Mouse (Mus musculus) limb, embryonic 12.5 days (tissue): ENCODE measurements around the gene Slc39a11. TPM values are rescaled to one million over a fixed set of nuclear protein-coding genes. Genes with fewer than 3 reads are reported as not detected.

ENCODE experiments used
- ATAC-seq: fragments of 200-750 bp; cut with Nextera tagmentation; 2 replicates; pipeline ENCODE4 v1.8.0; 2017; ENCODE audit warnings: low read depth, moderate TSS enrichment; ENCODE audit not compliant: insufficient number of reproducible peaks, insufficient read depth, low FRiP score, low TSS enrichment
- H3K27ac ChIP-seq: fragments of 300-500 bp; sonication (generic); 2 replicates; pipeline ENCODE4 v1.5.1; 2016; ENCODE audit warnings: mild to moderate bottlenecking, moderate library complexity
- H3K27me3 ChIP-seq: fragments of 300-500 bp; sonication (generic); 2 replicates; pipeline ENCODE4 v1.6.1; 2016; ENCODE audit warnings: mild to moderate bottlenecking, moderate library complexity
- H3K36me3 ChIP-seq: fragments of 300-500 bp; sonication (generic); 2 replicates; pipeline ENCODE4 v1.6.1; 2016; ENCODE audit warnings: mild to moderate bottlenecking, moderate library complexity
- H3K4me1 ChIP-seq: fragments of 300-500 bp; sonication (generic); replicated peaks from 2 replicates; pipeline ENCODE4 v1.6.1; 2016
- H3K4me2 ChIP-seq: fragments of 300-500 bp; sonication (generic); 2 replicates; pipeline ENCODE4 v1.6.1; 2016; ENCODE audit warnings: mild to moderate bottlenecking, moderate library complexity
- H3K4me3 ChIP-seq: fragments of 300-500 bp; sonication (generic); replicated peaks from 2 replicates; pipeline ENCODE4 v1.5.1; 2016; ENCODE audit warnings: mild to moderate bottlenecking
- H3K9ac ChIP-seq: fragments of 300-500 bp; sonication (generic); replicated peaks from 2 replicates; pipeline ENCODE4 v1.6.1; 2016; ENCODE audit warnings: mild to moderate bottlenecking, moderate library complexity
- H3K9me3 ChIP-seq: fragments of 300-500 bp; sonication (generic); 2 replicates; pipeline ENCODE4 v1.6.1; 2016; ENCODE audit warnings: mild to moderate bottlenecking, moderate library complexity
- WGBS: fragments of 180-500 bp; shearing (Covaris S2); methylation state at CpG from one replicate; pipeline ENCODE4 v1.1.7; 2016; 5-methylcytosine and 5-hydroxymethylcytosine counted together
- polyA plus RNA-seq: library from polyadenylated mRNA; unstranded; fragments of >200 nt; fragmentation: Nextera tagmentation; extraction: Ambion mirVana; gene quantifications from 2 replicates; pipeline ENCODE4 v1.2.1, GENCODE M21; 2016

The Slc39a11 gene
- polyA plus RNA-seq, 1 experiment from 2014 or later: 17.9 TPM

DNA sequence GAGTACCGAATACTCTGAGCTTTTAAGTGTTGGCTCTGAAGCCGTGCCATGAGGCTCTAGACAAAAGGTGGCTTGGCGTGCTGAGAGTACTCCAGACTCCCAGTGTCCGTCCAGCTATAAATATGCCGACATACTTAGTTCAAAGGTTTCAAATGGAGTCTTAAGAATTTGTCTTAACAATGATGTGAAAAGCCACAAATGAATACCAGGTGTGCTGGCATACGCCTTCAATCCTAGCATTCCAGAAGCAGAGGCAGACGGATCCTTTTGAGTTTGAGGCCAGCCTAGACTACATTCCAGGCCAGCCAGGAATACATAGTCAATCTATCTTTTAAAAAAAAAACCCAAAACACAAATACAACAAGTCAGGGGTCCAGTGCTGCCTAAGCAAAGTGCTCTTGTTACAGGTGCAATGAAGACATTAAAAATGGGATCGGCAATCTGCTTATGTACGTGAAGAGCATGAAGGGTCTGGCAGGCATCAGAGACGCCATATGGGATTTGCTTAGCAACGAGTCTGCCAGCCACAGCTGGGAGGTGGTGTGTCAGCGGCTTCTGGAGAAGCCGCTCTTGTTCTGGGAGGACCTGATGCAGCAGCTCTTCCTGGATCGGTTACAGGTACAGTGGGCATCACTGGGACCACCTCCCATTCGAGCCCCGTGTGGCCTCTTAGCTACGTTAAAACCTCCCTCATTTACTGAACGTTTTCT is 4.8 kb upstream of the Slc39a11 start:
- no peak for ATAC-seq
- H3K4me1 ChIP-seq: peaks cover 41% of the 10 kb centered on the region
- 37% methylated on average over 18 of the region's 18 CpGs for WGBS

DNA sequence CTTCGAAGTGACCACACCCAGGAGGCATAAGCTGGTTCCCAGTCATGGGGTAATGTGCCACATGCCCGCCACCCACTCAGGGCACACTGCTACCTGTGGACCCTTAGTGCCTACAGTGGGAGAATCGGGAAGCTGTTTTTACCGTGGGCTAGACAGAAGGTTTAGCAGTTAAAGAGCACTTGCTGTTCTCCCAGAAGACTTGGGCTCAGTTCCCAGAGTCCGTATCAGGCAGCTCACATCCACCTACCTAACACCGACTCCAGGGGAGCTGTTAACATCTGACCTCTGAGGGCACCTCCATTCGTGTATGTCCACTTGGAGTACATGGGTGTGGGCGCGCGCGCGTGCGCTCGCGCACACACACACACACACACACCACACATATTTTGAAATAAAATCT is 4.2 kb upstream of the Slc39a11 start:
- H3K4me2 ChIP-seq: no peak overlapping the region
- H3K36me3 ChIP-seq: peaks cover 77% of the 10 kb centered on the region
- H3K9me3 ChIP-seq: no peaks in the 10 kb centered on the region
- H3K27ac ChIP-seq: peak overlapping the region; percentile 72
- no peak for ATAC-seq
- peaks cover 41% of the 10 kb centered on the region for H3K4me1 ChIP-seq
- WGBS: 75% methylated on average over 15 of the region's 15 CpGs
- H3K27me3 ChIP-seq: no peaks in the 10 kb centered on the region
- H3K4me3 ChIP-seq: no peak overlapping the region
- H3K9ac ChIP-seq: no peak overlapping the region

More for the DNA sequence above, 4.8 kb upstream of the Slc39a11 start:
- Histone ChIP-seq H3K9ac (no peak overlapping the region), H3K27me3 (no peaks in the 10 kb centered on the region), H3K36me3 (peaks cover 83% of the 10 kb centered on the region), H3K9me3 (no peaks in the 10 kb centered on the region), H3K4me3 (no peak overlapping the region), H3K27ac (peak overlapping the region; percentile 72), H3K4me2 (no peak overlapping the region; the same call in 1 of the 2 replicates)

DNA sequence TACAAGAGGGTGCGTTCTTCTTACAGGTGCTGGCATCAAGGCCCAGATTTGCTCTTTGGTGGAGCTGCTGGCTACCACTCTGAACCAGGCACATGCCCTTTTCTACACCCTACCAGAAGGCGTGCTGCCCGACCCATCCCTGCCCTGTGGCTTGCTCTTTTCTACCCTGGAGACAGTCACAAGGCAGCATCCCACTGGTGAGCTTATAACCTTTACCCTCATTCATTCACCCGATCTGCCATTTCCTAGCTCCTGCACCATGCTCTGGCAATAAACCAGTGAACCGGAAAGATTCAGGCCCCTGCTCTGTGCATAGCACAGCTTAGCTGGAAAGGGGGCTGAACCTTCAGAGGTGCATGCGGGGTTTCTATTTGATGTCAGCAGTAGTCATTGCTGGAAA is 2.6 kb upstream of the Slc39a11 start:
- Histone ChIP-seq H3K27me3 (no peaks in the 10 kb centered on the region), H3K36me3 (peaks cover 61% of the 10 kb centered on the region), H3K4me2 (no peak overlapping the region), H3K9me3 (no peaks in the 10 kb centered on the region), H3K27ac (no peak overlapping the region), H3K9ac (no peak overlapping the region), H3K4me1 (peaks cover 51% of the 10 kb centered on the region), H3K4me3 (no peak overlapping the region)
- 88% methylated on average over 6 of the region's 6 CpGs for WGBS
- no peak for ATAC-seq

- 43% methylated on average over 8 of the region's 8 CpGs for WGBS
- Histone ChIP-seq H3K27ac (peak overlapping the region; percentile 18; the same call in 1 of the 2 replicates), H3K36me3 (peaks cover 55% of the 10 kb centered on the region), H3K9ac (no peak overlapping the region), H3K27me3 (no peaks in the 10 kb centered on the region), H3K4me3 (no peak overlapping the region), H3K4me1 (peaks cover 55% of the 10 kb centered on the region), H3K4me2 (no peak overlapping the region), H3K9me3 (no peaks in the 10 kb centered on the region)
- 0 out of 2 replicates have a peak, but pooled peaks have one; percentile 6 for ATAC-seq
Measured at GRCm38 (mm10) chr11:113651907-113652273, 2.0 kb upstream of the Slc39a11 start.

- 52% methylated on average over 22 of the region's 22 CpGs for WGBS
- peak overlapping the region; percentile 70 for H3K4me2 ChIP-seq
- peaks cover 55% of the 10 kb centered on the region for H3K4me1 ChIP-seq
- H3K27ac ChIP-seq: peak overlapping the region; percentile 47; the same call in 1 of the 2 replicates
- H3K4me3 ChIP-seq: no peak overlapping the region
- peaks cover 49% of the 10 kb centered on the region for H3K36me3 ChIP-seq
- no peaks in the 10 kb centered on the region for H3K27me3 ChIP-seq
- 0 out of 2 replicates have a peak overlapping the region, but pooled peaks have one; percentile 18 for H3K9ac ChIP-seq
- H3K9me3 ChIP-seq: no peaks in the 10 kb centered on the region
- no peak for ATAC-seq
Measured at GRCm38 (mm10) chr11:113651206-113651906, 1.5 kb upstream of the Slc39a11 start.

- Histone ChIP-seq H3K27me3 (no peaks in the 10 kb centered on the region), H3K27ac (peak within 1 kb of the TSS; percentile 89), H3K4me3 (peak within 1 kb of the TSS; percentile 96), H3K9me3 (no peaks in the 10 kb centered on the region; the same call in 1 of the 2 replicates), H3K9ac (peak within 1 kb of the TSS; percentile 90), H3K4me2 (peak within 1 kb of the TSS; percentile 70), H3K4me1 (peaks cover 40% of the 10 kb centered on the region), H3K36me3 (peaks cover 26% of the 10 kb centered on the region)
- ATAC-seq: no peak
- 40% methylated on average over 26 of the region's 26 CpGs for WGBS
Measured at GRCm38 (mm10) chr11:113648690-113649352, 1.1 kb downstream of the Slc39a11 start, which contains the start of gene Cog1. Gene Cog1 (plus strand): TSS chr11:113649169.

- peak overlapping the region; percentile 28; the same call in 1 of the 2 replicates for H3K4me2 ChIP-seq
- no peaks in the 10 kb centered on the region; the same call in 1 of the 2 replicates for H3K27me3 ChIP-seq
- peaks cover 19% of the 10 kb centered on the region for H3K36me3 ChIP-seq
- WGBS: 4% methylated on average over 15 of the region's 15 CpGs
- H3K9me3 ChIP-seq: no peaks in the 10 kb centered on the region; the same call in 1 of the 2 replicates
- H3K9ac ChIP-seq: 0 out of 2 replicates have a peak overlapping the region, but pooled peaks have one; percentile 18
- no peak overlapping the region for H3K27ac ChIP-seq
- peaks cover 35% of the 10 kb centered on the region for H3K4me1 ChIP-seq
- 0 out of 2 replicates have a peak overlapping the region, but pooled peaks have one; percentile 4 for H3K4me3 ChIP-seq
- ATAC-seq: no peak
Measured at GRCm38 (mm10) chr11:113648152-113648551, 1.7 kb downstream of the Slc39a11 start.

GRCm38 (mm10) chr11:113645181-113645580 is 4.7 kb downstream of the Slc39a11 start:
- WGBS: 86% methylated on average over 3 of the region's 3 CpGs
- Histone ChIP-seq H3K36me3 (no peaks in the 10 kb centered on the region), H3K27ac (no peak overlapping the region), H3K4me1 (peaks cover 16% of the 10 kb centered on the region), H3K9me3 (no peaks in the 10 kb centered on the region; the same call in 1 of the 2 replicates), H3K4me3 (no peak overlapping the region), H3K9ac (no peak overlapping the region), H3K27me3 (no peaks in the 10 kb centered on the region; the same call in 1 of the 2 replicates), H3K4me2 (no peak overlapping the region)
- ATAC-seq: no peak

DNA sequence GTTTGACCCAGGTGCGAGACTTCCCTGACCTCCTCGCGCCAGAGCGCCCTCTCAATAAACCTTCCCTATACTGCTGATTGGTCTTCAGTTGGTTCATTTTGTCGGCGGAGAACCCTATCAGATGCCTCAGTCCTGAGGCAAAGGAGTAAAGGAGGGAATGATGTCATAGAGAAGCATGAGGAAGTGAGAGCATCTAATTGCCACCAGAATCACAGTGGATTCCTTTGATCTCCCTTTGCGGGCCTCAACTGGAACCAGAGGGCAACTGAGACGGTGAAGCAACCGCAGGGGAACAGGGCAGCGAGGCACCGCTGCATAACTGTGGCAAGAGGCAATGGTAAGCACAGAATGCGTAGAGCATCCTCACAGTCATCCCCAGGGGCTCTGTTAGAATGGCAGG is 11.2 kb downstream of the Slc39a11 start:
- Histone ChIP-seq H3K27me3 (no peaks in the 10 kb centered on the region; the same call in 1 of the 2 replicates), H3K4me1 (no peaks in the 10 kb centered on the region), H3K9me3 (peaks cover 9% of the 10 kb centered on the region; the same call in 1 of the 2 replicates), H3K4me2 (no peak overlapping the region), H3K27ac (no peak overlapping the region), H3K36me3 (no peaks in the 10 kb centered on the region), H3K4me3 (no peak overlapping the region), H3K9ac (no peak overlapping the region)
- 82% methylated on average over 12 of the region's 12 CpGs for WGBS
- ATAC-seq: no peak

GRCm38 (mm10) chr11:113634699-113635121 is 15.2 kb downstream of the Slc39a11 start:
- H3K36me3 ChIP-seq: no peaks in the 10 kb centered on the region
- H3K4me1 ChIP-seq: no peaks in the 10 kb centered on the region
- H3K27me3 ChIP-seq: no peaks in the 10 kb centered on the region
- no peak overlapping the region for H3K4me2 ChIP-seq
- no peak overlapping the region for H3K27ac ChIP-seq
- no peak for ATAC-seq
- 69% methylated on average over 10 of the region's 10 CpGs for WGBS
- H3K9ac ChIP-seq: no peak overlapping the region
- peaks cover 9% of the 10 kb centered on the region; the same call in 1 of the 2 replicates for H3K9me3 ChIP-seq
- H3K4me3 ChIP-seq: no peak overlapping the region

DNA sequence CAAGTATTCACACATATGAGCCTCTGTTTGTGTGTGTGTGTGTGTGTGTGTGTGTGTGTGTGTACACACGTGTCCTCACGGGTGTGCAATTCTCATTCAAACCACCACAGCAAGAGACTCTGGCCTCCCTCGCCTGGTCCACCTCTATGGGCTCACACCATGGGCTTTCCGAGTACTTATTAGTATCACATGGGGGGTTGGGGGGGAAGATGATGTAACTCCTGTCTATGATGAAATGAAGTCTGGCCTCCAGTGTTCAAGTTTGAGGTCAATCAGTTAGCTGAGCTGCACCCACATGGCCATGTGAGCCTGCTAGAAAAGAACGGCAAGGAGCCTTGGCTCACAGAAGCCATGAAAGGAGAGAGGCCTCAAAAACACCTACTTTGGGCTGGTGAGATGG is 16.5 kb downstream of the Slc39a11 start:
- H3K4me1 ChIP-seq: no peaks in the 10 kb centered on the region
- H3K36me3 ChIP-seq: no peaks in the 10 kb centered on the region
- no peaks in the 10 kb centered on the region for H3K27me3 ChIP-seq
- ATAC-seq: no peak
- no peak overlapping the region for H3K27ac ChIP-seq
- H3K9me3 ChIP-seq: peaks cover 6% of the 10 kb centered on the region; the same call in 1 of the 2 replicates
- H3K4me2 ChIP-seq: no peak overlapping the region
- no peak overlapping the region for H3K9ac ChIP-seq
- WGBS: 90% methylated on average over 5 of the region's 5 CpGs
- H3K4me3 ChIP-seq: no peak overlapping the region
